Mouse (Mus musculus) heart, embryonic 14.5 days (tissue): ENCODE measurements around the gene Ttc21a. TPM values are rescaled to one million over a fixed set of nuclear protein-coding genes. Genes with fewer than 3 reads are reported as not detected.

ENCODE experiments used
- ATAC-seq: fragments of 200-750 bp; cut with Nextera tagmentation; 2 replicates; pipeline ENCODE4 v1.8.0; 2017; ENCODE audit warnings: low read depth, moderate TSS enrichment; ENCODE audit not compliant: insufficient number of reproducible peaks, insufficient read depth, low FRiP score
- H3K27ac ChIP-seq, 2 experiments: fragments of 200-500 bp in 1 of 2; fragments of 300-500 bp in 1 of 2; sonication (generic) in 1 of 2; replicated peaks in 1 of 2; 2 replicates each; pipeline ENCODE4 v1.5.1; 2012 to 2014; ENCODE audit warnings: low read depth in 2 of 2, low read length in 2 of 2, control low read depth in 1 of 2, mild to moderate bottlenecking in 1 of 2, mixed read lengths in 1 of 2; ENCODE audit not compliant: control insufficient read depth in 1 of 2, insufficient read depth in 1 of 2
- H3K27me3 ChIP-seq: fragments of 300-500 bp; sonication (generic); 2 replicates; pipeline ENCODE4 v1.6.1; 2014; ENCODE audit warnings: mild to moderate bottlenecking, low read length, control low read depth; ENCODE audit not compliant: control insufficient read depth, insufficient read depth
- H3K36me3 ChIP-seq: fragments of 300-500 bp; sonication (generic); 2 replicates; pipeline ENCODE4 v1.6.1; 2014; ENCODE audit warnings: mild to moderate bottlenecking, control low read depth, low read length, mixed read lengths; ENCODE audit not compliant: control insufficient read depth, insufficient read depth
- H3K4me1 ChIP-seq, 2 experiments: fragments of 200-500 bp in 1 of 2; fragments of 300-500 bp in 1 of 2; sonication (generic) in 1 of 2; 2 replicates each; pipeline ENCODE4 v1.6.1; 2012 to 2014; ENCODE audit warnings: low read length in 2 of 2, control low read depth in 1 of 2, mixed read lengths in 1 of 2; ENCODE audit not compliant: control insufficient read depth in 2 of 2, insufficient read depth in 2 of 2
- H3K4me2 ChIP-seq: fragments of 300-500 bp; sonication (generic); 2 replicates; pipeline ENCODE4 v1.6.1; 2014; ENCODE audit warnings: mild to moderate bottlenecking, low read length
- H3K4me3 ChIP-seq, 2 experiments: fragments of 200-500 bp in 1 of 2; fragments of 300-500 bp in 1 of 2; sonication (generic) in 1 of 2; 2 replicates each; pipeline ENCODE4 v1.5.1; 2012 to 2014; ENCODE audit warnings: low read length in 2 of 2, mild to moderate bottlenecking in 2 of 2, control low read depth in 1 of 2, low read depth in 1 of 2, moderate library complexity in 1 of 2; ENCODE audit not compliant: control insufficient read depth in 1 of 2, insufficient read depth in 1 of 2
- H3K9ac ChIP-seq: fragments of 300-500 bp; sonication (generic); 2 replicates; pipeline ENCODE4 v1.6.1; 2014; ENCODE audit warnings: mild to moderate bottlenecking, low read length
- H3K9me3 ChIP-seq: fragments of 300-500 bp; sonication (generic); 2 replicates; pipeline ENCODE4 v1.6.1; 2016; ENCODE audit warnings: low read length, control low read depth; ENCODE audit not compliant: control insufficient read depth
- WGBS: fragments of 180-500 bp; shearing (Covaris S2); extraction: QIAGEN DNeasy Blood & Tissue Kit; methylation state at CpG from one replicate; pipeline ENCODE4 v1.1.7; 2014; 5-methylcytosine and 5-hydroxymethylcytosine counted together
- polyA plus RNA-seq: library from polyadenylated mRNA; unstranded; fragments of >200 nt; fragmentation: Nextera tagmentation; extraction: Ambion mirVana; gene quantifications from 2 replicates; pipeline ENCODE4 v1.2.1, GENCODE M21; 2014

Ttc21a gene
- polyA plus RNA-seq, 1 experiment from 2014 or later = 0.49 TPM

- Histone ChIP-seq H3K4me1 (peaks cover 0 to 5% of the 10 kb centered on the region in 2 experiments; a peak in 3 of 4 replicates), H3K36me3 (no peaks in the 10 kb centered on the region), H3K27me3 (no peaks in the 10 kb centered on the region), H3K9ac (no peak overlapping the region), H3K4me3 (no peak overlapping the region), H3K4me2 (no peak overlapping the region), H3K9me3 (no peaks in the 10 kb centered on the region), H3K27ac (no peak overlapping the region)
- 48% methylated on average over 10 of the region's 10 CpGs for WGBS
- no peak for ATAC-seq
Measured at GRCm38 (mm10) chr9:119993092-119993844, 55.9 kb downstream of the Ttc21a start.

GRCm38 (mm10) chr9:119994207-119994606 is 56.8 kb downstream of the Ttc21a start:
- H3K36me3 ChIP-seq = no peaks in the 10 kb centered on the region
- no peaks in the 10 kb centered on the region for H3K9me3 ChIP-seq
- no peak overlapping the region for H3K4me3 ChIP-seq
- H3K9ac ChIP-seq = no peak overlapping the region
- no peak overlapping the region for H3K27ac ChIP-seq
- H3K4me1 ChIP-seq = peaks cover 0 to 5% of the 10 kb centered on the region in 2 experiments; a peak in 3 of 4 replicates
- H3K27me3 ChIP-seq = no peaks in the 10 kb centered on the region
- WGBS = 46% methylated on average over 7 of the region's 7 CpGs
- no peak for ATAC-seq
- H3K4me2 ChIP-seq = no peak overlapping the region

GRCm38 (mm10) chr9:119996080-119996479 is 58.7 kb downstream of the Ttc21a start:
- Histone ChIP-seq H3K27me3 (no peaks in the 10 kb centered on the region), H3K4me1 (peaks cover 3 to 5% of the 10 kb centered on the region in 2 experiments), H3K4me2 (no peak overlapping the region), H3K27ac (no peak overlapping the region), H3K9me3 (no peaks in the 10 kb centered on the region), H3K9ac (no peak overlapping the region), H3K36me3 (no peaks in the 10 kb centered on the region), H3K4me3 (no peak overlapping the region)
- ATAC-seq = no peak
- 77% methylated on average over 4 of the region's 4 CpGs for WGBS

- Histone ChIP-seq H3K36me3 (no peaks in the 10 kb centered on the region), H3K9ac (no peak overlapping the region), H3K4me2 (no peak overlapping the region), H3K4me3 (no peak overlapping the region), H3K9me3 (no peaks in the 10 kb centered on the region), H3K27ac (no peak overlapping the region), H3K27me3 (no peaks in the 10 kb centered on the region), H3K4me1 (peaks cover 5 to 12% of the 10 kb centered on the region in 2 experiments)
- ATAC-seq = no peak
- 74% methylated on average over 1 of the region's 1 CpGs for WGBS
Measured at GRCm38 (mm10) chr9:119998776-119999175, 61.4 kb downstream of the Ttc21a start.

GRCm38 (mm10) chr9:119999636-120000035 is 62.2 kb downstream of the Ttc21a start:
- no peaks in the 10 kb centered on the region for H3K27me3 ChIP-seq
- H3K9me3 ChIP-seq = no peaks in the 10 kb centered on the region
- no peak for ATAC-seq
- H3K4me2 ChIP-seq = no peak overlapping the region
- 61% methylated on average over 6 of the region's 6 CpGs for WGBS
- H3K4me1 ChIP-seq = peaks cover 3 to 15% of the 10 kb centered on the region in 2 experiments
- H3K36me3 ChIP-seq = no peaks in the 10 kb centered on the region
- no peak overlapping the region for H3K4me3 ChIP-seq
- no peak overlapping the region for H3K27ac ChIP-seq
- no peak overlapping the region for H3K9ac ChIP-seq

GRCm38 (mm10) chr9:120000761-120001160 is 63.4 kb downstream of the Ttc21a start:
- WGBS = 68% methylated on average over 5 of the region's 5 CpGs
- no peaks in the 10 kb centered on the region for H3K36me3 ChIP-seq
- H3K9me3 ChIP-seq = no peaks in the 10 kb centered on the region
- H3K27ac ChIP-seq = no peak overlapping the region
- H3K9ac ChIP-seq = no peak overlapping the region
- H3K4me1 ChIP-seq = peaks cover 3 to 15% of the 10 kb centered on the region in 2 experiments
- no peak overlapping the region for H3K4me2 ChIP-seq
- ATAC-seq = no peak
- H3K4me3 ChIP-seq = no peak overlapping the region
- H3K27me3 ChIP-seq = no peaks in the 10 kb centered on the region

- peak overlapping the region; percentile 81 for H3K4me2 ChIP-seq
- 8% methylated on average over 31 of the region's 31 CpGs for WGBS
- peak overlapping the region; percentile 86 to 91 for H3K27ac ChIP-seq
- H3K27me3 ChIP-seq = no peaks in the 10 kb centered on the region
- ATAC-seq = peak; percentile 92
- H3K9ac ChIP-seq = peak overlapping the region; percentile 76
- peaks cover 3 to 15% of the 10 kb centered on the region in 2 experiments for H3K4me1 ChIP-seq
- peak overlapping the region; percentile 47 to 55 for H3K4me3 ChIP-seq
- no peaks in the 10 kb centered on the region for H3K9me3 ChIP-seq
- H3K36me3 ChIP-seq = no peaks in the 10 kb centered on the region
Measured at GRCm38 (mm10) chr9:120001945-120002725, 64.7 kb downstream of the Ttc21a start.
